Mouse (Mus musculus) cortical plate, adult 2 months (tissue): ENCODE results near the gene Bco1. TPM values are rescaled to one million over a fixed set of nuclear protein-coding genes. Genes with fewer than 3 reads are reported as not detected.

Experiments
- H3K27ac ChIP-seq: fragments of 200-500 bp; 2 replicates; pipeline ENCODE4 v1.5.1; 2012; ENCODE audit warnings: low read length, control low read depth, inconsistent platforms; ENCODE audit not compliant: insufficient read depth
- H3K4me1 ChIP-seq: fragments of 200-500 bp; 2 replicates; pipeline ENCODE4 v1.6.1; 2011; ENCODE audit warnings: low read length; ENCODE audit not compliant: control insufficient read depth, insufficient read depth
- H3K4me3 ChIP-seq: fragments of 200-500 bp; 2 replicates; pipeline ENCODE4 v1.5.1; 2011; ENCODE audit warnings: mild to moderate bottlenecking, low read length, control low read depth; ENCODE audit not compliant: insufficient read depth
- CTCF ChIP-seq: fragments of 200-500 bp; IDR thresholded peaks from 2 replicates; pipeline ENCODE4 v1.5.1; 2011; ENCODE audit warnings: mild to moderate bottlenecking, control low read depth, low read length; ENCODE audit not compliant: insufficient read depth; ENCODE audit errors: extremely low read depth
- POLR2A ChIP-seq: fragments of 200-500 bp; IDR thresholded peaks from 2 replicates; pipeline ENCODE4 v1.6.1; 2011; ENCODE audit warnings: mild to moderate bottlenecking, low read length, control low read depth; ENCODE audit not compliant: insufficient read depth; ENCODE audit errors: extremely low read depth
- polyA plus RNA-seq: library from polyadenylated mRNA; depleted of rRNA; stranded (reverse); fragments of >200 nt; gene quantifications from 2 replicates; pipeline ENCODE4 v1.2.3, GENCODE M21; 2012; rRNA removed

Bco1 gene
- polyA plus RNA-seq, 1 experiment, result not detected

- H3K4me1 ChIP-seq, result no peaks in the 10 kb centered on the region
- no peak for TF ChIP-seq CTCF
- TF ChIP-seq POLR2A, result no peak
Observed at GRCm38 (mm10) chr8:117177236-117177635, 81.6 kb downstream of the Bco1 start.

DNA sequence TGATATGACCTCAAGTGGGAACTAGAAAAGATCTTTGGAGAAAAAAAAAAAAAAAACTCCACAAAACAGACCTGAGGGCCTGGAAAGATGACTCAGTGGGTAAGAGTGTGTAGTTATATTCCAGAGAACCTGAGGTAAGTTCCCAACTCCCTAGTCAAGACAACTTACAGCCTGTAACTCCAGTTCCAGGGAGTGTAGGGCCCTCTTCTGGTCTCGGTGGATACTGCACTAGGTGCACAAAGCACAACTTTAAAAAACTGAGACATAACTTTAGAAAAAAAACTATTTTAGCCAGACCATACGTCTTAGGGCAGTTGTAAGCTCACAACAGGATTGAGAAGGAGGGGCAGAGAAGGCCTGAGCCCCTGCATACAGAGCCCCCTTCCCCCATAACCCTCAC is 82.4 kb downstream of the Bco1 start:
- no peak overlapping the region for H3K27ac ChIP-seq

More at GRCm38 (mm10) chr8:117177236-117177635, 81.6 kb downstream of the Bco1 start:
- no peak overlapping the region for H3K4me3 ChIP-seq
- H3K27ac ChIP-seq, result no peak overlapping the region

GRCm38 (mm10) chr8:117178676-117179075 is 83.0 kb downstream of the Bco1 start:
- H3K27ac ChIP-seq, result no peak overlapping the region
- no peak overlapping the region for H3K4me3 ChIP-seq
- TF ChIP-seq CTCF (no peak), POLR2A (no peak)
- H3K4me1 ChIP-seq, result no peaks in the 10 kb centered on the region

More for the DNA sequence above, 82.4 kb downstream of the Bco1 start:
- TF ChIP-seq POLR2A, result no peak
- TF ChIP-seq CTCF, result 0 out of 2 replicates have a peak, but pooled peaks have one; percentile 7
- Histone ChIP-seq H3K4me1 (no peaks in the 10 kb centered on the region), H3K4me3 (no peak overlapping the region)

DNA sequence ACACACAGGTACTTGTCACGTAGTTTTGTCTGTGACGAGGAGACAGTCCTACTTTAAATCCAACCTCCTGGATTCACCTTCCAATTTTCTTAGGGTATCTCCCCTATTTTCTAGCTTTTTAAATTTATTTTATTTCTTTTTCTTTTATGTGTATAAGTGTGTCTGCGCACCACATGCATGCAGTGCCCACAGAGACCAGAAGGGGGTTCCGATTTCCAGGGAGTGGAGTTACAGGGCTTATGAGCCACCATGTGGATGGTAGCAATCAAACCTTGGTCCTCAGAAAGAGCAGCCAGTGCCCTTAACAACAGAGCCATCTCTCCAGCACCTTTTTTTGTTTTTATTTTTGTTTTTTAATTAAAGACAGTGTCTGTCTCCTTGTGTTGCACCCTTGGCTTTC is 87.1 kb downstream of the Bco1 start:
- Histone ChIP-seq H3K27ac (no peak overlapping the region), H3K4me3 (no peak overlapping the region), H3K4me1 (no peaks in the 10 kb centered on the region)
- TF ChIP-seq POLR2A (no peak), CTCF (0 out of 2 replicates have a peak, but pooled peaks have one; percentile 8)

Other genes with a start within 250 kb of the Bco1 start
- 19.6 and 21.6 TPM in 2 replicates for gene Cmc2, start 174.4 kb upstream of the Bco1 start, polyA plus RNA-seq
- gene Cenpn, start 174.1 kb upstream of the Bco1 start, polyA plus RNA-seq, result 1.5 and 2.4 TPM in 2 replicates
- gene Atmin, start 152.5 kb upstream of the Bco1 start, polyA plus RNA-seq, result 40.2 and 40.6 TPM in 2 replicates
- gene 1700030J22Rik, start 116.9 kb upstream of the Bco1 start, polyA plus RNA-seq, result 7.2 and 7.3 TPM in 2 replicates
- gene Gcsh, start 102.3 kb upstream of the Bco1 start, polyA plus RNA-seq, result 77.6 and 84.2 TPM in 2 replicates
- gene Pkd1l2, start 13.4 kb upstream of the Bco1 start, polyA plus RNA-seq, result 0.13 and 0.19 TPM in 2 replicates
- 8.2 and 8.4 TPM in 2 replicates for gene Gan, start 62.3 kb downstream of the Bco1 start, polyA plus RNA-seq
- gene Cmip, start 161.2 kb downstream of the Bco1 start, polyA plus RNA-seq, result 128 and 134 TPM in 2 replicates